Mouse (Mus musculus) thymus, adult 2 months (tissue): Measurements from ENCODE around the gene Lrrk1.

Experiments used
- CTCF ChIP-seq: fragments of 200-500 bp; IDR thresholded peaks from 2 replicates; pipeline ENCODE4 v1.5.1; 2012; ENCODE audit warnings: mild to moderate bottlenecking, control low read depth, low read length, moderate library complexity, borderline replicate concordance; ENCODE audit not compliant: control insufficient read depth, poor library complexity, insufficient read depth; ENCODE audit errors: extremely low read depth
- POLR2A ChIP-seq: fragments of 200-500 bp; IDR thresholded peaks from 2 replicates; pipeline ENCODE4 v1.6.1; 2012; ENCODE audit warnings: mild to moderate bottlenecking, low read length, control low read depth, moderate library complexity; ENCODE audit not compliant: control insufficient read depth, poor library complexity, insufficient read depth; ENCODE audit errors: extremely low read depth

DNA sequence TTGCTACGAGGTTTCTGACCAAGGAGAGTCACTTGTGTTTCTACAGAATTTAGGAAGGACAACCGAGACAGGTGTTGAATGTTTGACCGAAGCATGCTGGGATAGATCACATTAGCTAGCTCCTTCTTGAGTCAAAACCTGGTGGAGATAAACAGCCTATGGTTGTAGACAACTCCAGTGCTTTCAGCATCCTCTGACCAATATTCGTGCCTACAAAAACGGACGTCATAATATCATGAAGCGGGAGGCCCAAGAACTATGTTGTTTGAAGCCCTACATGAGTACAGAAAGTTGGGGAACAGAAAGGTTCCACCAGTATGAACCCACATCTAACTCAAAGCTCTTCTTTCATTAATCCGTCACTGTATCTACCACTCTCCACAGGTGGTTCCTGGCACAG, 3.3 kb downstream of the Lrrk1 start:
- no peak for TF ChIP-seq CTCF
- TF ChIP-seq POLR2A: no peak
